Mouse (Mus musculus) forebrain, embryonic 10.5 days (tissue): ENCODE measurements at regions not wholly inside any gene's neighbourhood (a gene's known extent, or its start where the extent isn't known, plus 50 kb on each side); places are given as distances from the start of the nearest gene placed in this dataset.
"Not testable (repeated sequence)": the region's sequence is repeated elsewhere in the genome, so short reads cannot be mapped to it uniquely, and the experiment has no call there.

Experiments used
- DNase-seq: peaks from one replicate; pipeline ENCODE4 v3.0.0-alpha.2; 2017; ENCODE audit warnings: low spot score; ENCODE audit errors: extremely low spot score
- H3K27ac ChIP-seq: fragments of 300-500 bp; sonication (generic); 2 replicates; pipeline ENCODE4 v1.5.1; 2016; ENCODE audit warnings: mild to moderate bottlenecking
- H3K27me3 ChIP-seq: fragments of 300-500 bp; sonication (generic); 2 replicates; pipeline ENCODE4 v1.6.1; 2016; ENCODE audit warnings: mild to moderate bottlenecking; ENCODE audit not compliant: poor library complexity, severe bottlenecking
- H3K36me3 ChIP-seq: fragments of 300-500 bp; sonication (generic); replicated peaks from 2 replicates; pipeline ENCODE4 v1.6.1; 2016; ENCODE audit warnings: mild to moderate bottlenecking, moderate library complexity
- H3K4me1 ChIP-seq: fragments of 300-500 bp; sonication (generic); 2 replicates; pipeline ENCODE4 v1.6.1; 2016
- H3K4me3 ChIP-seq: fragments of 300-500 bp; sonication (generic); 2 replicates; pipeline ENCODE4 v1.5.1; 2016; ENCODE audit warnings: mild to moderate bottlenecking, moderate library complexity
- H3K9me3 ChIP-seq: fragments of 300-500 bp; sonication (generic); 2 replicates; pipeline ENCODE4 v1.6.1; 2016; ENCODE audit warnings: mild to moderate bottlenecking, moderate library complexity
- WGBS: fragments of 180-500 bp; shearing (Covaris S2); methylation state at CpG from one replicate; pipeline ENCODE4 v1.1.7; 2016; 5-methylcytosine and 5-hydroxymethylcytosine counted together

DNA sequence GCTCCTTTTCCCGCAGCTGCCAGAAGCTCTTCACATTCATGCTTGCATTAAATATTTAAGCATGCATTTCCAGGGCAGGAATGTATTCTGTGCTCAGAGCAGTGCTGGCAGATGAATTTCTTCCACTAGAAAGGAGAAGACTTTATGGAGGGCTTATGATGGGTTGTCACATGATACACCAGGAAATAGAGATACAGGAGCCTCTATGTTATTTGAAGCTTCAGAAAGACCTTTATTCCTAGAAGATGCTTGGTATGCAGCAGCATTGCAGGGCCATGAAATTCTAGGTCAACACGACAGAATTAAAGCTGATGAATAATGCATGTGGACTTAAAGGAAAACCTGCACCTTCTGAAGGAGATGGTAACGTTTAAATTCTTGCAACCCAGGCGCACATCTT is 212.1 kb downstream of the Adgrg6 start:
- no peak for DNase-seq
- Histone ChIP-seq H3K4me3 (no peak overlapping the region), H3K36me3 (no peaks in the 10 kb centered on the region), H3K4me1 (no peaks in the 10 kb centered on the region), H3K9me3 (no peaks in the 10 kb centered on the region), H3K27ac (no peak overlapping the region), H3K27me3 (no peaks in the 10 kb centered on the region)
- WGBS, result 73% methylated on average over 4 of the region's 4 CpGs

DNA sequence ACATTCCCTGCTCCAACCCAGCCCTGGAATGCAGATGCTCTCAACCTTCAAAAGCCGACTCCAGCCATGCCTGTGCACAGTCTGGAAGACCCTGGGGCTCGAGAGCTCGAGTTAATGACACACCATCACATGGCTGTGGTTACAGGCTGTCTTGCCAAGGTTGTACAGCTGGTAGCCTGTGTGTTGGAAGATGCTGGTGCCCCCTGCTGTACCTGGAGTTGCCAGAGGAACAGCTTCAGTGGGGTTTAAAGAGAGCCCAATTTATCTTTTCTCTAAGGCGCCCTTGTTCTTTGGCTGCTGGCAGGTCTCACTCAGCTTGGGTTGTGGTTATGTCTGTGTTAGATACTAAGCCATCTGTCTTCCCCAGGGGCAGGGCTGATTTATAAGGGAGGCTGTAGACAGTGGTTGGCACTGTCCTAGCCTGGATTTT is 212.8 kb downstream of the Adgrg6 start:
- Histone ChIP-seq H3K27ac (no peak overlapping the region), H3K9me3 (no peaks in the 10 kb centered on the region), H3K4me1 (no peaks in the 10 kb centered on the region), H3K4me3 (no peak overlapping the region), H3K27me3 (no peaks in the 10 kb centered on the region), H3K36me3 (no peaks in the 10 kb centered on the region)
- DNase-seq, result no peak
- WGBS, result 56% methylated on average over 4 of the region's 4 CpGs

DNA sequence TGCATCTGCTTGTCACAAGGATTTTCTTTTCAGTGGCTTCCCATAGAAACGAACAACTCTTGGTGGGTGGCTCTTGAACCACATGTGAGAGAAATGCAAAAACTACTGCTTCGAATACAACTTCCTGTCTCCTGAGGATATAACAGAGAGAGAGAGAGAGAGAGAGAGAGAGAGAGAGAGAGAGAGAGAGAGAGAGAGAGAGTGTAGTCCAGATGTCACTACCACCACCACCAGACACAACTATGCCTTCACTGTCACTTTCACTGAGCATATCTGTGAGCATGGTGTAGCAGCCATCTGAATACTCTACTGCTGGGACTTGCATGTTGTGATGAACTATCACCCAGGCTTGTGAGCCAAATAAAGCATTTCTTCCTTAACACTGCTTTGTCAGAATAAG is 216.6 kb downstream of the Adgrg6 start:
- H3K4me3 ChIP-seq, result no peak overlapping the region
- H3K36me3 ChIP-seq, result no peaks in the 10 kb centered on the region
- no peaks in the 10 kb centered on the region for H3K9me3 ChIP-seq
- no peak for DNase-seq
- H3K4me1 ChIP-seq, result no peaks in the 10 kb centered on the region
- 85% methylated on average over 2 of the region's 2 CpGs for WGBS
- no peak overlapping the region for H3K27ac ChIP-seq
- no peaks in the 10 kb centered on the region for H3K27me3 ChIP-seq

DNA sequence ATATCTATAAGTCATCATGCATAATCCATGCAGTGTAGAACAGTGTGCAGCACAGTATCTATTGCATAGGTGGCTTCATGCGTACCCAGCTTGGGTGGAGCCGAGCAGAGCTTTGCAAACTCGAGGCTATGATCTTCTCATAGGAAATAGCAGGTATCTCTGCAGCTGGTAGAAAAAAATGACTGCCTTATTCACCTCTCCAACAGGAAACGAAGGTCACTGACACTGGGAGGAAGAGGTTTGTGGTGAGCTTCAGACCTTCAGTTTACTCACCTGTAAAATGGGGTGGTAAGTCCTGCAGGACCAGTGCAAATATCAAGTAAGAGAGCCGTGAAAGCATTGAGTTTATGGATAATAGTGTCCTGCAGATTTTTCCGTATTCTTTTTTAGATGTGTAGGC is 219.2 kb downstream of the Adgrg6 start:
- Histone ChIP-seq H3K9me3 (no peaks in the 10 kb centered on the region), H3K4me3 (no peak overlapping the region), H3K36me3 (no peaks in the 10 kb centered on the region), H3K4me1 (no peaks in the 10 kb centered on the region), H3K27me3 (no peaks in the 10 kb centered on the region), H3K27ac (no peak overlapping the region)
- 89% methylated on average over 6 of the region's 6 CpGs for WGBS
- no peak for DNase-seq

DNA sequence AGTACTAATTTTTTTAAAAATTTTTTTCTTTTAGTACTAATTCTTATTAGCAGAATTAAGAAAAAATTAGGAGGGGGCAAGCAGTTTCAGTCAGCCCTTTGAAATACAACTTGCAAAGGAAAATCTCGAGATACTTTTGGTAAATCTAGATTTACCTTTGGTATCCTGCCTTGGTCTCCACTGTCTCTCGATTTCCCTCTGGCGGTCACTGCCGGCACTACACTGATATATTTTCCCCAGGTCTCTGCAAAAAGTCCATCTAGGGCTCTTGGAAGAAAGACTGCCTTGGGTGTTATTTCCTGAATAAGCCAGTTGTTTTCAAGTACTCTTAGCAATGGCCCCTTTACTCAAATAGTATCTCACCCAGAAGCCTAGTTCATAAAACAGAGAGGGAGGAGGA is 224.0 kb downstream of the Adgrg6 start:
- Histone ChIP-seq H3K4me1 (no peaks in the 10 kb centered on the region), H3K36me3 (no peaks in the 10 kb centered on the region), H3K27ac (no peak overlapping the region), H3K9me3 (no peaks in the 10 kb centered on the region), H3K27me3 (no peaks in the 10 kb centered on the region), H3K4me3 (no peak overlapping the region)
- WGBS, result 11% methylated on average over 4 of the region's 4 CpGs
- DNase-seq, result peak; percentile 65

DNA sequence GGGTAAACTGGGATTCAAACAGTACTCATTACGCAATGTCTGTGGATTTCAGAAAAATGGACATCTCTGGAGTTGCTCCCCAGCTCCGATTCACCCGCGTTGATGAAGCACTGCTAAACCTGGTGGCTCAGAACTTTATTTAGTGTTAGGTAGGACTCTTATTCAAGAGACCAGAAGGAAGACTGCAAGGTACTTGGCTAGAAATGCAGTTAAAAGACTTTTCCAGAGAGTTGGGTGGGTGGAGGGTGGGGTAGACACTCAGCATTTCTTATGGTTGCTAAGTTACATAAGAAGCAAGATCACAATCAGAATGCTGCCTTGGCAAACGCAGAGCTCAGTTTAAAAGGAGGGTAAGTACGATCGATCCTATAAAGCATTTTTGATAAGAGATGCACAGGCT is 230.2 kb downstream of the Adgrg6 start:
- Histone ChIP-seq H3K27ac (no peak overlapping the region), H3K9me3 (no peaks in the 10 kb centered on the region)
- WGBS, result 93% methylated on average over 7 of the region's 7 CpGs

DNA sequence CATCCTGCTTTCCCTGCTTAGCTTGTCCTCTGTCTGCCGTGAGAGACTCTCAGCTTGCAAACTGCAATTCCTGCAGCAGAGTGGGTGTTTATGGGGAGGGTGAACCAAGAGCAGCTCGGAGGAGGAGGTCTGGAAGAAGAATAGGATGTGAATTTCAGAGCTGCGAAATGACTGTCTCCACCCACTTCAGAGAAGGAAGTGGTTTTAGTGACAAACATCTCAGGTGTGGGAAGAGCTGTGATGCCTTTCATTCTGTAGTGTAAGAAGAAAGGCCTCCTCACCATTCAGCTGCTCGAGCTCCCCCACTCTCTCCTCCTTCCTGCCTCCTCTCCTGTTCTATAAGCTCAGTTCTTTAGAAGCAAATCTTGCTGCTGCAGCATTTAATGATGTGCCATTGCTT is 230.9 kb downstream of the Adgrg6 start:
- H3K36me3 ChIP-seq, result no peaks in the 10 kb centered on the region
- H3K4me3 ChIP-seq, result no peak overlapping the region
- no peaks in the 10 kb centered on the region for H3K9me3 ChIP-seq
- no peaks in the 10 kb centered on the region for H3K27me3 ChIP-seq
- DNase-seq, result no peak
- 67% methylated on average over 4 of the region's 4 CpGs for WGBS
- no peak overlapping the region for H3K27ac ChIP-seq
- no peaks in the 10 kb centered on the region for H3K4me1 ChIP-seq

More for the DNA sequence above, 230.2 kb downstream of the Adgrg6 start:
- H3K4me1 ChIP-seq, result no peaks in the 10 kb centered on the region
- H3K36me3 ChIP-seq, result no peaks in the 10 kb centered on the region
- DNase-seq, result no peak
- H3K4me3 ChIP-seq, result no peak overlapping the region
- H3K27me3 ChIP-seq, result no peaks in the 10 kb centered on the region

DNA sequence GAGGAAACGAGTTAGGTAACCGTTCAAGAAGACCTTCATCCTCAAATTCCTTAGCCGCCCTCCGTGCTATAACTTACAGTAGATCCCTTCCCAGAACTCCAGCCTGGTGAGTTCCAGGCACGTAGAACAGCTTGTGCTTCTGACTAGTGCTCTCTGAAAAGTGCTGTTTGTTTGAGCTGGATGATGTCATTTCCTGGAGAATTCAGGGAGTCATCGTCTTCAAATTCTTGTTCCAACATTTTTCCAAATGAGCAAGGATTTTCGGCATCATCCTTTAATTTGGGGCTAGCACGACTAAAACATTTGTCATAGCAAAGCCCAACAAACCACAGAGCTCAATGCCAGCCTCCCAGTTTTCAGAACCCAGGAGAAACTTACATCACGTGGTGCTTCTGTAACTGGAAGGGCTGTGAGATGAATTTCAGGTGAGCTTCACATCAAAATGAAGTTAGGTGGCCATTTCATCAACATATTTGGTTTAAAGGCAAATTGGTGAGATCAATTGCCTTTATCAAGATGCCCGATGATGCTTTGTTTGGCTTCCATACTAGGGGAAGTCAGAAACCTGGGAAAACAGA is 231.4 kb downstream of the Adgrg6 start:
- no peak for DNase-seq
- Histone ChIP-seq H3K4me3 (no peak overlapping the region), H3K4me1 (no peaks in the 10 kb centered on the region), H3K27me3 (no peaks in the 10 kb centered on the region), H3K36me3 (no peaks in the 10 kb centered on the region), H3K9me3 (no peaks in the 10 kb centered on the region), H3K27ac (no peak overlapping the region)
- WGBS, result 86% methylated on average over 10 of the region's 10 CpGs

DNA sequence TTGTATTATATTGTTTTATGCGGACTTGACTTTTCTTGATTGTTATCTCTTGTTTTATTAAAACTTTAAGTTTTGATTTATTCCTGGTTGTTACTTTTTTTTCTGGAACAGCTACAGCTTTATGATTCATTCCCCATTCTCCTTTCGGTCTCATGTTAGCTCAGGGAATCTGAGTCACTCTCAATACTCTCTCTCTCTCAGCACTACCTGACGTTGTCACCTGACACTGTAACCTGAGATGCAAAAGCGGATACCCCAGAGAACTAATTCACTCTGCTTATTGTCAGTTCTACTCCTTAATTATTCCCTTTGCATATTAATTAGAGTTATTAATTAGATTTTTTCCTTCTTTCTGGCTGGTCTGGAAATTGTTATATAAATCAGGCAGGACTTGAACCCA is 232.5 kb downstream of the Adgrg6 start:
- Histone ChIP-seq H3K27me3 (no peaks in the 10 kb centered on the region), H3K4me1 (no peaks in the 10 kb centered on the region), H3K4me3 (no peak overlapping the region), H3K9me3 (no peaks in the 10 kb centered on the region), H3K27ac (no peak overlapping the region), H3K36me3 (no peaks in the 10 kb centered on the region)
- 82% methylated on average over 4 of the region's 4 CpGs for WGBS
- no peak for DNase-seq

DNA sequence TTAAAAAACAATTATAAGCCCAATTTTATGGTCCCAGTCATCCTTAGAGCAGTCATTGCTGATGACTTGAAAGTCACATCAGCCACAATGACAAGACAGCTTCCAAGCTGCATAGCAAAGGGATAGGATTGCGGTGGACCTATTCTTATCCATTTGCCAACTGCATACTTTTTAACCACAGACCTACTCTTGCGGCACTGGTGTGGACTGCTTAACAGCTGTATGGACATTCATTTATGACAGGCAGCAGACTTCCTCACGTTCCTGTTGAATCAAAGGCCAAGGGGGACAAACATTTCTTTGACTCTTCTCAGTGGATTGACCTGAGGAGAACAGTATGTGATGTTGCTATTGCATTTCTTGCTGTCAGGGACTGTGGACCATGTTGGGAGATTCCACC is 233.5 kb downstream of the Adgrg6 start:
- Histone ChIP-seq H3K4me1 (no peaks in the 10 kb centered on the region), H3K9me3 (no peaks in the 10 kb centered on the region), H3K27ac (no peak overlapping the region), H3K27me3 (no peaks in the 10 kb centered on the region), H3K4me3 (no peak overlapping the region), H3K36me3 (no peaks in the 10 kb centered on the region)
- WGBS, result 86% methylated on average over 3 of the region's 3 CpGs
- DNase-seq, result no peak

DNA sequence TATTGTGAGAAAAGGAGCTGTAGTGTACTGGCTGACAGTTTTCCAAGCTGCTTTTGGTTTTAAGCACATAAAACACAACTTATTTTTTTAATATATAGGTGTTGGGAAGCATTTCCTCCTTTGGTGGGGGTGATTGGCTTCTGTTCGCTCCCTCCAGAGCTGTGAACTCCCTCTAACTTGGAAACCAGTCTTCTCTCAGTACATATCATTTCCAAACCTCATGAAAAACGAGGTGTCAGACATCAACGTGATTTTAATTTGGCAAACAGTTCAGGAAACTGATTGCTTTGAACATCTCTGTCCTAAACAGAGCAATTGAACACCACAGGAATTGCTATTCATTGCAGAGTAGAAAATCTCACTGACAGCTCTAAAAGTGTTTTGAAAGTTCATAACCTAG is 238.6 kb downstream of the Adgrg6 start:
- Histone ChIP-seq H3K36me3 (no peaks in the 10 kb centered on the region), H3K9me3 (no peaks in the 10 kb centered on the region), H3K4me3 (no peak overlapping the region), H3K4me1 (no peaks in the 10 kb centered on the region), H3K27ac (no peak overlapping the region), H3K27me3 (no peaks in the 10 kb centered on the region)
- 61% methylated on average over 3 of the region's 3 CpGs for WGBS
- DNase-seq, result no peak

DNA sequence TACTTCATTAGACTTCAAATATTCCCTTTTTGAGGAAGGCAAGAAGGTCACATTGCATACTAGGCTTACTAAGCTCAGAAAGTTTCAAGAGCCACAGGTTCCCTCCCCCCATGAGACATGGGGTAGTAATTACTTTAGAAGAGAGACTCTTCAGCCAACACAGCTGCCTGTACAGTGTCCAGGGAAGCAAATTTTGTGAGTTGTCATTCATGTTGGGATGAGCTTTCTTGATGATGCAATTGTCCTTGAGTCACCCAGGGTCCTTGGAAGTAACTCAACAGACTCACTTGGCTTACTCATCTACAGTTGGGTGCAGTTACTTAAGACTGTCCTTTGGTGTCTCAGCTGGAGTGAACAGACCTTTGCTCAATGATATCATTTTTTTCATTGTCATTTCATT is 242.0 kb downstream of the Adgrg6 start:
- Histone ChIP-seq H3K4me3 (no peak overlapping the region), H3K9me3 (no peaks in the 10 kb centered on the region), H3K27ac (no peak overlapping the region), H3K27me3 (no peaks in the 10 kb centered on the region), H3K4me1 (no peaks in the 10 kb centered on the region), H3K36me3 (no peaks in the 10 kb centered on the region)
- no peak for DNase-seq

DNA sequence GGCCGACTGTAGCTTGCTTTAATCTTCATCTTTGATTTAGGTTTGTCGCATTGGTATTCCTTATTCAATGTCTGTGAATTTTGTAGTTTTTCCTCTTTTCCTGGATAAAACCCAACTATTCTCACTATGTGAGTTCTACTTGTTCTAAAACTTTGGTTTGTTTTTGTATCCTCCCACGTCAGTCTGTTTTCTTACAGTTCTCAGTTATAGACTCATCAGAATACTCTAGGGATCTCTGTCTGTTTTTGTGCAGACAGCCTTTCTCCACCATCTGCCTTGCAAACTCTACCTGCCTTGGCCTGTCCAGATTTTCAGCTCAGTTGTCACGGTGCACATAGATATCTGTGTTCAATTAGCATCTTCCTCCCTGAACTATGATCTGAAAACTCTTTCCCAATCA is 249.3 kb downstream of the Adgrg6 start:
- whole genome bisulfite sequencing, result 85% methylated on average over 4 of the region's 4 CpGs
- Histone ChIP-seq H3K9me3 (no peaks in the 10 kb centered on the region), H3K27me3 (no peaks in the 10 kb centered on the region), H3K27ac (no peak overlapping the region), H3K4me1 (no peaks in the 10 kb centered on the region), H3K36me3 (no peaks in the 10 kb centered on the region), H3K4me3 (no peak overlapping the region)
- DNase-seq, result no peak

DNA sequence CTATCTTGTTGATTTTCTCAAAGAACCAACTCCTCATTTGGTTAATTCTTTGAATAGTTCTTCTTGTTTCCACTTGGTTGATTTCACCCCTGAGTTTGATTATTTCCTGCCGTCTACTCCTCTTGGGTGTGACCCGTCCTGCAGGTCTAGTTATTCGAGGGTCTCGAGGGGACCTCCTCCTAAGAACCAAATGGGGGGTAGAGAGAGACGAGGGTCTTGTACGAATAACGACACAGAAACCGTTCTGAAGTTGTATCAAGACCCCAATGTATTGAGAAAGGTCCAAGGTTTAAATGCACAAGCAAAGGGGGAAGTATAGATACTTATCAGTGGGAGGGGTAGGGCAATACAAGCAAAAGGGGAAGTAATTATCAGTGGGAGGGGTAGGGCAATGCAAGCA is 252.8 kb downstream of the Adgrg6 start:
- H3K9me3 ChIP-seq, H3K27me3 ChIP-seq, H3K27ac ChIP-seq, H3K4me1 ChIP-seq, H3K36me3 ChIP-seq, DNase-seq, H3K4me3 ChIP-seq: not testable (repeated sequence)
- WGBS, result 91% methylated on average over 8 of the region's 8 CpGs
